Mouse (Mus musculus): ENCODE measurements around the gene Galk2. TPM values are rescaled to one million over a fixed set of nuclear protein-coding genes. Genes with fewer than 3 reads are reported as not detected.
A peak's percentile ranks its signal among the peaks of the same experiment; 100 is the strongest.

Gene Galk2
- polyA plus RNA-seq, 1 experiment from 2014 or later, result 33.4 TPM

GRCm38 (mm10) chr2:126015763-126016473, 157.0 kb downstream of the Galk2 start:
- Histone ChIP-seq H3K27me3 (ENCODE audit: control insufficient read depth, insufficient read depth, low read length) (no peaks in the 10 kb centered on the region), H3K4me1 (ENCODE audit: control insufficient read depth, insufficient read depth, low read length) (no peaks in the 10 kb centered on the region), H3K9me3 (ENCODE audit: control insufficient read depth, low read length) (no peaks in the 10 kb centered on the region), H3K36me3 (ENCODE audit: control insufficient read depth, insufficient read depth, low read length) (no peaks in the 10 kb centered on the region), H3K4me3 (ENCODE audit: low read depth, low read length) (no peak overlapping the region), H3K9ac (replicated peaks; ENCODE audit: low read depth, low read length) (no peak overlapping the region), H3K27ac (ENCODE audit: low read depth, low read length) (no peak overlapping the region), H3K4me2 (ENCODE audit: low read depth, low read length) (no peak overlapping the region)
- ATAC-seq (ENCODE audit: low read depth), result no peak
- 22% methylated on average over 3 of the region's 3 CpGs for WGBS

GRCm38 (mm10) chr2:126031186-126031900, 172.4 kb downstream of the Galk2 start:
- WGBS, result 79% methylated on average over 8 of the region's 8 CpGs
- H3K27me3 ChIP-seq (ENCODE audit: control insufficient read depth, insufficient read depth, low read length), result no peaks in the 10 kb centered on the region

GRCm38 (mm10) chr2:126033114-126033972, 174.4 kb downstream of the Galk2 start:
- H3K4me1 ChIP-seq (ENCODE audit: control insufficient read depth, insufficient read depth, low read length), result no peaks in the 10 kb centered on the region
- H3K4me2 ChIP-seq (ENCODE audit: low read depth, low read length), result no peak overlapping the region
- H3K36me3 ChIP-seq (ENCODE audit: control insufficient read depth, insufficient read depth, low read length), result no peaks in the 10 kb centered on the region
- H3K4me3 ChIP-seq (ENCODE audit: low read depth, low read length), result no peak overlapping the region
- no peaks in the 10 kb centered on the region for H3K9me3 ChIP-seq (ENCODE audit: control insufficient read depth, low read length)
- WGBS, result 79% methylated on average over 8 of the region's 8 CpGs
- no peaks in the 10 kb centered on the region for H3K27me3 ChIP-seq (ENCODE audit: control insufficient read depth, insufficient read depth, low read length)
- peak; percentile 69; the same call in 1 of the 2 replicates for ATAC-seq (ENCODE audit: low read depth)
- no peak overlapping the region for H3K27ac ChIP-seq (ENCODE audit: low read depth, low read length)
- no peak overlapping the region for H3K9ac ChIP-seq (replicated peaks; ENCODE audit: low read depth, low read length)

More at GRCm38 (mm10) chr2:126031186-126031900, 172.4 kb downstream of the Galk2 start:
- Histone ChIP-seq H3K4me3 (ENCODE audit: low read depth, low read length) (no peak overlapping the region), H3K4me2 (ENCODE audit: low read depth, low read length) (no peak overlapping the region), H3K27ac (ENCODE audit: low read depth, low read length) (no peak overlapping the region), H3K9ac (replicated peaks; ENCODE audit: low read depth, low read length) (no peak overlapping the region), H3K4me1 (ENCODE audit: control insufficient read depth, insufficient read depth, low read length) (no peaks in the 10 kb centered on the region), H3K36me3 (ENCODE audit: control insufficient read depth, insufficient read depth, low read length) (no peaks in the 10 kb centered on the region), H3K9me3 (ENCODE audit: control insufficient read depth, low read length) (no peaks in the 10 kb centered on the region)
- ATAC-seq (ENCODE audit: low read depth), result no peak

Other genes with a start within 250 kb of the Galk2 start
- 3.0 and 3.1 TPM in 2 replicates for gene Cep152, start 234.0 kb upstream of the Galk2 start, polyA plus RNA-seq (2014; fragmentation: Nextera tagmentation; extraction: Ambion mirVana)
- gene Eid1, start 186.0 kb upstream of the Galk2 start, polyA plus RNA-seq (2014; fragmentation: Nextera tagmentation; extraction: Ambion mirVana), result 524 and 526 TPM in 2 replicates
- 3.1 and 4.6 TPM in 2 replicates for gene Shc4, start 135.0 kb upstream of the Galk2 start, polyA plus RNA-seq (2014; fragmentation: Nextera tagmentation; extraction: Ambion mirVana)
- gene Secisbp2l, start 76.2 kb upstream of the Galk2 start, polyA plus RNA-seq (2014; fragmentation: Nextera tagmentation; extraction: Ambion mirVana), result 42.1 and 45.3 TPM in 2 replicates
- 71.4 and 79.2 TPM in 2 replicates for gene Cops2, start within 50 bp of the Galk2 start, polyA plus RNA-seq (2014; fragmentation: Nextera tagmentation; extraction: Ambion mirVana)
- 0.70 and 1.1 TPM in 2 replicates for gene Fgf7, start 175.5 kb downstream of the Galk2 start, polyA plus RNA-seq (2014; fragmentation: Nextera tagmentation; extraction: Ambion mirVana)